Mouse (Mus musculus): ENCODE measurements around the gene Arhgef2. TPM values are rescaled to one million over a fixed set of nuclear protein-coding genes. Genes with fewer than 3 reads are reported as not detected.

Gene Arhgef2
- total and polyA plus RNA-seq, 2 experiments from 2014 or later: 46.8 to 80.3 TPM

DNA sequence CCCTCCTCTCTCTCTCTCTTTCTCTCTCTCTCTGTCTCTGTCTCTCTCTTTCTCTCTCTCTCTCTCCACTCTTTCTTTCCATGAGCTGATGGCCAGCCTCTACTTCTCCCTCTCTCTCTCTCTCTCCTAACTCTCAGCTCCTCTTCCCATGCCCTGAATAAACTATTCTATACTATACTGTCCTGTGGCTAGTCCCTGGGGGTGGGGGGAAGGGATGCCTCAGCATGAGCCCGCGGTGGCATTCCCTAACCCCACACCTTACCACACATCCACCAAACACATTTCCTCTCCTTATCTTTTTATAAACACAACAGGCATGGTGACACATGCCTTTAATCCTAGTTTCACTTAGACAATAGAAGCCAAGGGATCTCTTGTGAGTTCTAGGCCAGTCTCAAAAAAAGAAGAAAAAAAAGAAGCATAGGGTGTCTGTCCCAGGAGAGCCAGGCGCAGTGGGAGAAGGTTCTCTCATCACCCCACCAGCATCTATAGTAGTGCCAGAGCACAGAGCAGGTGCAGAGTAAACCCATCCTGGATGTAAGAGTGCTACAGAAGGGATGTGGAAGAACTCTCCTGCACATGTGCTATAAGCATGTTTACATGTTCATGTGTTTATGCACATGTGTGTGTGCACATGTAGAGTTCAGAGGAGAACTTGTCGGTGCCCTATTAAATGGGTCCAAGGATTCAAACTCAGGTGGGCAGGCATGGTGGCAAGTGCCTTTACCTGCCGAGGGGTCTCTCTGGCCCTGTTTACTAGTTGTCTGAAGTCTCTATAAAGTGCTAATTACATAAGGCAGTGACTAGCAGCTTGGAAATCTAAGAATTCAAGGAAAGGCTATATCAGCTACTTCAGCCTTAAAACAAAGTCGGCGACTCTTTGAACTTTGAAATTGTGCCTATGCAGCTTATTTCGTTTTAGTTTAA is 27.0 kb upstream of the Arhgef2 start:
- no peak for TF ChIP-seq CTCF (IDR thresholded peaks at IDR 0.05)
- H3K9ac ChIP-seq (replicated peaks; ENCODE audit: low read length, poor library complexity, severe bottlenecking): no peak overlapping the region
- DNase-seq (ENCODE audit: low spot score) (no peak), ATAC-seq (ENCODE audit: low FRiP score) (no peak)
- H3K27ac ChIP-seq (ENCODE audit: low read depth, low read length): no peak overlapping the region
- H3K4me3 ChIP-seq (ENCODE audit: low read depth, low read length): peak overlapping the region; percentile 85
- no peaks in the 10 kb centered on the region for H3K9me3 ChIP-seq (ENCODE audit: low read length)
- H3K4me2 ChIP-seq (ENCODE audit: low read depth, low read length, poor library complexity, severe bottlenecking): peak overlapping the region; percentile 64
- H3K36me3 ChIP-seq (ENCODE audit: insufficient read depth, low read length): peaks cover 5% of the 10 kb centered on the region; the same call in 1 of the 2 replicates
- no peaks in the 10 kb centered on the region for H3K27me3 ChIP-seq (ENCODE audit: insufficient read depth, low read length)
- peaks cover 5% of the 10 kb centered on the region; the same call in 1 of the 2 replicates for H3K4me1 ChIP-seq (ENCODE audit: insufficient read depth, low read length)
- WGBS: 50% methylated on average over 8 of the region's 8 CpGs

DNA sequence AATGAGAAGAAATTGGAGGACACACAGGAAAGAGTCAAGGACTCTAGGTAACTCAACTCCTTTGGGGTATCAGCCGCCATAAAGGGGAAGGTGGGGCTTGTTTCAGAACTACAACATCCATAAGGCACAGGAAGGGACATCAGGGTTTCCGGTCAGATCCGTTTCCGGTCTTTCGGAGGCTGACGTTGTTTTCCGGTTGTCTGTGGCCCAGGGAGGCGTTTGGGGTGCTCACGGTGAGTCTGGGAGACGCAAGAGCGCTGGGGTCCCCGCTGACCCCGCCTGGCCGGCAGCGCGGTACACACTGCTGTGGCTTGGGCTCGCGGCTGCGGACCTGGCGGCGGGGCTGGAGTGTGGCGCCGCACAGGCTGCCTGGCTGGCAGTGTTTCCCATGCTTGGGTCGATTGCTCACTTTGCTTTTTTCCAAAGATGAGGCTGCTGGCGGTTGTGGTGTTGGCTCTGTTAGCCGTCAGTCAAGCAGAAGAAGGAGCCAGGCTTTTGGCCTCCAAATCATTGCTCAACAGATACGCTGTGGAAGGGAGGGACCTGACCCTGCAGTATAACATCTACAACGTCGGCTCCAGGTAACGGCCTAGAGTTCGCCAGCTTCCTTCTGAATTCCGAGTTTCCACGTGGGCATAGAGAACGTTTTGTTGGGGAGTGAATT is 26.2 kb upstream of the Arhgef2 start:
- WGBS: under 1% methylated on average over 34 of the region's 34 CpGs
- DNase-seq (ENCODE audit: low spot score) (peak; percentile 90), ATAC-seq (ENCODE audit: low FRiP score) (peak; percentile 86)
- Histone ChIP-seq H3K4me1 (ENCODE audit: insufficient read depth, low read length) (peaks cover 5% of the 10 kb centered on the region; the same call in 1 of the 2 replicates), H3K4me2 (ENCODE audit: low read depth, low read length, poor library complexity, severe bottlenecking) (peak overlapping the region; percentile 64), H3K36me3 (ENCODE audit: insufficient read depth, low read length) (peaks cover 5% of the 10 kb centered on the region; the same call in 1 of the 2 replicates), H3K9me3 (ENCODE audit: low read length) (no peaks in the 10 kb centered on the region), H3K4me3 (ENCODE audit: low read depth, low read length) (peak overlapping the region; percentile 85), H3K27me3 (ENCODE audit: insufficient read depth, low read length) (no peaks in the 10 kb centered on the region), H3K27ac (ENCODE audit: low read depth, low read length) (peak overlapping the region; percentile 55; the same call in 1 of the 2 replicates), H3K9ac (replicated peaks; ENCODE audit: low read length, poor library complexity, severe bottlenecking) (peak overlapping the region; percentile 81)
- no peak for TF ChIP-seq CTCF (IDR thresholded peaks at IDR 0.05)

DNA sequence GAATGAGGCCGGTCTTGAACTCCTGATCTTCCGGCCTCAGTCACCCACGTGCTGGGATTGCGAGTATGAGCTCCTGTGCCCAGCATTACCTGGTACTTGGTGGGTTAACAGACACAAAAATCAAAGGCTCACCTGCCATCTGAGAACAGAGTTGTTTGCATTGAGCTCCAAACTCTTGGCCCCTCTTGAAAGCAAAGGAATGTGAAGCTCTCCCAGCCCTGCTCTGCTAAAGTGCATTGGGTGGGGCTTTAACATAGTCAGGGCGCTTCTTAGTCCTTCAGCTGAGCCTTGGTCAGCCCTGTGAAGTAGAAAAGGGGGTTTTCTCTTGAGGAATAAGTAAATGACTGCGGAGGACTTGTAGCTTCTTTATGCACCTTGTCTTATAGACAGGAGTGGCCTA is 20.0 kb upstream of the Arhgef2 start:
- no peaks in the 10 kb centered on the region for H3K9me3 ChIP-seq (ENCODE audit: low read length)
- no peak for ATAC-seq (ENCODE audit: low FRiP score)
- DNase-seq (ENCODE audit: low spot score): no peak
- H3K27me3 ChIP-seq (ENCODE audit: insufficient read depth, low read length): no peaks in the 10 kb centered on the region
- no peak for TF ChIP-seq CTCF (IDR thresholded peaks at IDR 0.05)
- H3K27ac ChIP-seq (ENCODE audit: low read depth, low read length): no peak overlapping the region
- no peak overlapping the region for H3K9ac ChIP-seq (replicated peaks; ENCODE audit: low read length, poor library complexity, severe bottlenecking)
- H3K4me2 ChIP-seq (ENCODE audit: low read depth, low read length, poor library complexity, severe bottlenecking): no peak overlapping the region
- H3K4me1 ChIP-seq (ENCODE audit: insufficient read depth, low read length): no peaks in the 10 kb centered on the region
- 97% methylated on average over 6 of the region's 6 CpGs for WGBS
- H3K4me3 ChIP-seq (ENCODE audit: low read depth, low read length): no peak overlapping the region
- peaks cover 30% of the 10 kb centered on the region for H3K36me3 ChIP-seq (ENCODE audit: insufficient read depth, low read length)

DNA sequence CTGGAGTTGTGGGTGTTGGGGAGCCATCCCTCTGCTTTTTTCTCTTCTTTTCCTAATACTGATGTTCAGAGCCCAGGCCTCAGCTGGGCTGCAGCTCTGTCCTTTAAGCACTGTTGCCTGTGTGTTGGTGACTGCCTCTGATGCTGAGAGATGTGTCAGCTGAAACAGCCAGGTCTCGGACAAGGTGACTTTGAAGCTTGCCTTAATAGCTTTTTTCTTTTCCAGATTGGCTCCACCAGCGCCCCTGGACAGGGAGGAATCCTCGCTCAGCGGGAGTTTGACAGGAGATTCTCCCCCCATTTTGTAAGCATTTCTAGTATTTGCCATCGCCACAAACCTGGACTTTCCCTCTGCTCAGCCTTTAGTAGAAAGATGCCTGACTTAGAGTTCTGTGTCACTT is 19.1 kb upstream of the Arhgef2 start:
- Histone ChIP-seq H3K36me3 (ENCODE audit: insufficient read depth, low read length) (peaks cover 30% of the 10 kb centered on the region), H3K27me3 (ENCODE audit: insufficient read depth, low read length) (no peaks in the 10 kb centered on the region), H3K9ac (replicated peaks; ENCODE audit: low read length, poor library complexity, severe bottlenecking) (no peak overlapping the region), H3K27ac (ENCODE audit: low read depth, low read length) (no peak overlapping the region), H3K4me2 (ENCODE audit: low read depth, low read length, poor library complexity, severe bottlenecking) (no peak overlapping the region), H3K4me3 (ENCODE audit: low read depth, low read length) (no peak overlapping the region), H3K4me1 (ENCODE audit: insufficient read depth, low read length) (no peaks in the 10 kb centered on the region), H3K9me3 (ENCODE audit: low read length) (no peaks in the 10 kb centered on the region)
- TF ChIP-seq CTCF (IDR thresholded peaks at IDR 0.05): no peak
- WGBS: 95% methylated on average over 5 of the region's 5 CpGs
- no peak for DNase-seq (ENCODE audit: low spot score)
- no peak for ATAC-seq (ENCODE audit: low FRiP score)

DNA sequence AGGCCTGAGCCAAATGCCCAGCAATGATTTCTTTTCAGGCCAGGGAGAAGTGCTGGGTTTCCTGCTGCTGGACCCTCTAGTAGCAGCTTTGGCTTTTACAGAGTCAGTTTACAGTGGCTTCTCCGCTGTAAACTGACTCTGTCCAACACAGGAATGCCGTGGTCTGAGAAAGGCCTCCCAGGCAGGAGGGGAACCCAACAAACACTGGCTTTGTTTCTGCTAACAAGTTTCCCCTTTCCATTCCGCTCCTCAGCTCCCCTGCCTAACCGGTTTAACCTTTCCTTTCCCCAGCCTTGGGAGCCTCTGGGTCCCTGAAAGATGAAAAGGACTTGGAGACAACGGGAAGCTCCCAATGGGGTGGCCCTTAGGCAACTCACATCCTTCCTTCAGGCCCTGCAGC is 15.5 kb upstream of the Arhgef2 start:
- H3K9ac ChIP-seq (replicated peaks; ENCODE audit: low read length, poor library complexity, severe bottlenecking): no peak overlapping the region
- no peak overlapping the region for H3K4me2 ChIP-seq (ENCODE audit: low read depth, low read length, poor library complexity, severe bottlenecking)
- no peak for ATAC-seq (ENCODE audit: low FRiP score)
- no peak overlapping the region for H3K4me3 ChIP-seq (ENCODE audit: low read depth, low read length)
- no peak for TF ChIP-seq CTCF (IDR thresholded peaks at IDR 0.05)
- peaks cover 25% of the 10 kb centered on the region for H3K36me3 ChIP-seq (ENCODE audit: insufficient read depth, low read length)
- H3K27me3 ChIP-seq (ENCODE audit: insufficient read depth, low read length): no peaks in the 10 kb centered on the region
- no peaks in the 10 kb centered on the region for H3K4me1 ChIP-seq (ENCODE audit: insufficient read depth, low read length)
- H3K9me3 ChIP-seq (ENCODE audit: low read length): no peaks in the 10 kb centered on the region
- 25% methylated on average over 5 of the region's 5 CpGs for WGBS
- no peak for DNase-seq (ENCODE audit: low spot score)
- H3K27ac ChIP-seq (ENCODE audit: low read depth, low read length): no peak overlapping the region

DNA sequence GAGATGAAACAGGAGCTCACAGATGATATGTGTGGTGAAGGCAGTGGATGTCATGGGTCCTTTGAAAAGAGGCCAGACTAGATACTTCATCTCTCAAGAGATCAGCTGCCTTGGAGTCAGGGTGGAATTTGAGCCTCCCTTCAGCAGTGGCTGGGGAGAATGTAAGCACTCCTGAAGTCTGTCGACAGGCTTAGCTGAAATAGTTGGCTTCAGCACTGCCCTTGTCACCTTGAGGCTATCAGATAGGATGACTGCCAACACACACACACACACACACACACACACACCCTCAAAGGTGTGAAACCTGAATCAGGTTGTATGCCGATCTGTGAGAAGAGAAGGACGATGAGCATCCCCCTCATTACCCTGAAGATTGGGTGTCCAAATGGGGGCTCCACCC is 14.7 kb upstream of the Arhgef2 start:
- Histone ChIP-seq H3K9ac (replicated peaks; ENCODE audit: low read length, poor library complexity, severe bottlenecking) (peak overlapping the region; percentile 36; the same call in 1 of the 2 replicates), H3K4me2 (ENCODE audit: low read depth, low read length, poor library complexity, severe bottlenecking) (no peak overlapping the region), H3K27me3 (ENCODE audit: insufficient read depth, low read length) (no peaks in the 10 kb centered on the region), H3K4me3 (ENCODE audit: low read depth, low read length) (no peak overlapping the region), H3K27ac (ENCODE audit: low read depth, low read length) (no peak overlapping the region), H3K9me3 (ENCODE audit: low read length) (no peaks in the 10 kb centered on the region), H3K4me1 (ENCODE audit: insufficient read depth, low read length) (no peaks in the 10 kb centered on the region), H3K36me3 (ENCODE audit: insufficient read depth, low read length) (peaks cover 19% of the 10 kb centered on the region)
- DNase-seq (ENCODE audit: low spot score): no peak
- ATAC-seq (ENCODE audit: low FRiP score): no peak
- no peak for TF ChIP-seq CTCF (IDR thresholded peaks at IDR 0.05)
- WGBS: 43% methylated on average over 3 of the region's 3 CpGs
